Mouse (Mus musculus) forebrain, embryonic 11.5 days (tissue): ENCODE measurements around the gene Gngt2. TPM values are rescaled to one million over a fixed set of nuclear protein-coding genes. Genes with fewer than 3 reads are reported as not detected.

Experiments
- ATAC-seq: fragments of 200-750 bp; cut with Nextera tagmentation; replicated peaks from 2 replicates; pipeline ENCODE4 v1.8.0; 2017; ENCODE audit warnings: moderate TSS enrichment; ENCODE audit not compliant: low FRiP score
- DNase-seq: peaks from one replicate; pipeline ENCODE4 v3.0.0-alpha.2; 2017; ENCODE audit warnings: low spot score
- H3K27ac ChIP-seq: fragments of 300-500 bp; sonication (generic); 2 replicates; pipeline ENCODE4 v1.5.1; 2014; ENCODE audit warnings: low read depth, low read length
- H3K27me3 ChIP-seq: fragments of 300-500 bp; sonication (generic); 2 replicates; pipeline ENCODE4 v1.6.1; 2014; ENCODE audit warnings: mild to moderate bottlenecking, low read length, mixed read lengths; ENCODE audit not compliant: control insufficient read depth, insufficient read depth
- H3K36me3 ChIP-seq: fragments of 300-500 bp; sonication (generic); 2 replicates; pipeline ENCODE4 v1.6.1; 2014; ENCODE audit warnings: mild to moderate bottlenecking, low read length, moderate library complexity, mixed read lengths; ENCODE audit not compliant: control insufficient read depth, insufficient read depth
- H3K4me1 ChIP-seq: fragments of 300-500 bp; sonication (generic); replicated peaks from 2 replicates; pipeline ENCODE4 v1.6.1; 2014; ENCODE audit warnings: low read length, mixed read lengths; ENCODE audit not compliant: control insufficient read depth, insufficient read depth
- H3K4me2 ChIP-seq: fragments of 300-500 bp; sonication (generic); 2 replicates; pipeline ENCODE4 v1.6.1; 2014; ENCODE audit warnings: low read depth, mild to moderate bottlenecking, low read length, moderate library complexity, mixed read lengths; ENCODE audit not compliant: severe bottlenecking
- H3K4me3 ChIP-seq: fragments of 300-500 bp; sonication (generic); 2 replicates; pipeline ENCODE4 v1.5.1; 2014; ENCODE audit warnings: low read depth, low read length
- H3K9ac ChIP-seq: fragments of 300-500 bp; sonication (generic); 2 replicates; pipeline ENCODE4 v1.6.1; 2014; ENCODE audit warnings: low read length
- H3K9me3 ChIP-seq: fragments of 300-500 bp; sonication (generic); 2 replicates; pipeline ENCODE4 v1.6.1; 2016; ENCODE audit warnings: low read length, mixed read lengths; ENCODE audit not compliant: control insufficient read depth
- WGBS: fragments of 180-500 bp; shearing (Covaris S2); extraction: QIAGEN DNeasy Blood & Tissue Kit; methylation state at CpG from one replicate; pipeline ENCODE4 v1.1.7; 2014; 5-methylcytosine and 5-hydroxymethylcytosine counted together
- polyA plus RNA-seq: library from polyadenylated mRNA; unstranded; fragments of >200 nt; fragmentation: Nextera tagmentation; extraction: Ambion mirVana; gene quantifications from 2 replicates; pipeline ENCODE4 v1.2.1, GENCODE M21; 2014

The Gngt2 gene
- polyA plus RNA-seq, 1 experiment from 2014 or later: 5.1 TPM

DNA sequence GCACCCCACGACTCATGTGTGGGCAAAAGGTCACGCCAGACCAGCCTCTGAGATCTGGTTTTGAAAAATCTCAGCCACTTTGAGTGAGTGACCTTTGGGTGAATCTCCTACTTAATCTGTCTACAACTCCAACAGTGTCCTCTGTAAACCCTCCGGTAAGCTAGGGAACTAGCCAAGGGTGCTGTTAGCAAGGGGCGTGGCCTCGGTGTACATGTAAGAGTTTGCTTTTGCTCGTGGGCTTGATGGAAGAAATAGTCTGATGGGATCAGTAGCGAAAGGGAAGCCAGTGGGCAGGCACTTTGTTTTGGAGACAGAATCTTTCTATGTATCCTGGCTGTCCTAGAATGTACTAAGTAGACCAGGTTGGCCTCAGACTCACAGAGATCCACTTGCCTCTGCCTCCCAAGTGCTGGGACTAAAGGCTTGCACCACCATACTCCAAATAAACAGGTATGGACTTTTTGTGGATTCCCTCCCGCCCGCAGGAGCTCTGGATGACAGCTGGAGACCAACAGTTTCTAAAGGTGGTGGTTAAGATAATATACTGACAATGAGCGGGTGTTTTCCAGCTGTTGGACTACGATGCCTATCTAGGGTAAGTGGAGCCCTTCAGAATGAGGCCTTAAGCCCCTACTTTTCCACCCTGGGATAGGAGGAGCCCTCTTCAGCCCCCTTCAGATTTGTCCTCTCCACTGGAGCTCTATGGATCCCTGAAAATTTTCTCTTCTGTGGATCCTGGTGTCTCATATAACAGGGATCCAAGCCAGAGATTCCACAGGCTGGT is 8.6 kb upstream of the Gngt2 start:
- Histone ChIP-seq H3K27ac (no peak overlapping the region), H3K36me3 (no peaks in the 10 kb centered on the region), H3K9ac (no peak overlapping the region), H3K4me1 (peaks cover 10% of the 10 kb centered on the region; the same call in 1 of the 2 replicates), H3K4me3 (no peak overlapping the region), H3K9me3 (no peaks in the 10 kb centered on the region), H3K27me3 (peaks cover 78% of the 10 kb centered on the region), H3K4me2 (no peak overlapping the region)
- 75% methylated on average over 11 of the region's 11 CpGs for WGBS
- DNase-seq (no peak), ATAC-seq (no peak)

DNA sequence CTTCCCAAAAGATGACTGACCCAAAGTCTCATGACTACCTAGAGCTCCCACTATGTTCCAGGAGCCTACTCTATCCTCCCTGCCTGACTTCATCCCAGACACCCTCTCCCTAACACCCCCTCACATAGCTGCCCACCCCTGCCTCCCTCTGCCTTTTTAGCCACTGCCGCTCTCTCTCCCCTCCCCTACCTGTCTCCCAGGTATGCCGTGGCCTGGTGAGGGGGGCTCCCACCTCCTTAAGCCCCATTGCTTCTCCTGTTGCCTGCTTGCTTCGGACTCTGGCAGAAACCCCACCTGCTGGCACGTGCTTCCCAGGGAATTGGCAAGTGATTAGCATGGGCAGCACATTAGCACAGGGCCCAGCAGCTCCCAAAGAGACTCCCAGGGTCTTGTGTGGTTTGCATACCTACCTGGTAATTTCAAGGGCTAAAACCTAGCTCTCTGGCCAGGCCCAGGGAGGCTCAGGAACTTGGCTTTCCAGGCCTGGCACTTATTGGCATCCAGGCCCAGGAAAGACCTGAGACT is 7.4 kb upstream of the Gngt2 start:
- Histone ChIP-seq H3K27ac (no peak overlapping the region), H3K9ac (no peak overlapping the region), H3K4me3 (no peak overlapping the region), H3K4me2 (no peak overlapping the region), H3K4me1 (peaks cover 10% of the 10 kb centered on the region; the same call in 1 of the 2 replicates), H3K27me3 (peaks cover 88% of the 10 kb centered on the region), H3K9me3 (no peaks in the 10 kb centered on the region), H3K36me3 (no peaks in the 10 kb centered on the region)
- DNase-seq (no peak), ATAC-seq (no peak)
- 25% methylated on average over 4 of the region's 4 CpGs for WGBS

GRCm38 (mm10) chr11:95830411-95831275 is 6.4 kb upstream of the Gngt2 start:
- Histone ChIP-seq H3K9me3 (no peaks in the 10 kb centered on the region), H3K4me3 (0 out of 2 replicates have a peak overlapping the region, but pooled peaks have one; percentile 1), H3K27ac (no peak overlapping the region), H3K4me2 (peak overlapping the region; percentile 38), H3K4me1 (peaks cover 5% of the 10 kb centered on the region; the same call in 1 of the 2 replicates), H3K36me3 (no peaks in the 10 kb centered on the region), H3K27me3 (peaks cover 89% of the 10 kb centered on the region), H3K9ac (peak overlapping the region; percentile 7; the same call in 1 of the 2 replicates)
- WGBS: 2% methylated on average over 80 of the region's 80 CpGs
- DNase-seq: peak; percentile 64
- no peak for ATAC-seq

DNA sequence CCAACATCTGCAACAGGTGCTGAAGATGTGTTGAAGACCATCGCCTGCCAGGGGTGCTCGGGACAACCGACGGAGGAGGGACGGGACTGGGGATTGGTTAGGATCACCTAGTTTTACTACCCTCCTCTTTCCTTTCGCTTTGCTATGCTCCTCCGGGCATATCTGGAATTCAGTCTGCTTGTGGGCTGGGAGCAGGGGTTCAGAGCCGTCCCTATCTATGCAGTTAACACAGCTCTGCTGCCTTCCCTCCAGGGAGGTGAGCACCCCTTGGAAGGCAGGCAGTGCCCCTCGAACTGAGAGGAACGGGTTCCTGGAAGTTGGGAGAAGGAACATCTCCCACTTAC is 5.8 kb upstream of the Gngt2 start:
- ATAC-seq (no peak), DNase-seq (no peak)
- WGBS: 4% methylated on average over 10 of the region's 10 CpGs
- Histone ChIP-seq H3K36me3 (no peaks in the 10 kb centered on the region), H3K27me3 (peaks cover 92% of the 10 kb centered on the region), H3K9ac (no peak overlapping the region), H3K4me3 (0 out of 2 replicates have a peak overlapping the region, but pooled peaks have one; percentile 1), H3K4me1 (peaks cover 5% of the 10 kb centered on the region; the same call in 1 of the 2 replicates), H3K9me3 (no peaks in the 10 kb centered on the region), H3K27ac (no peak overlapping the region), H3K4me2 (no peak overlapping the region)

DNA sequence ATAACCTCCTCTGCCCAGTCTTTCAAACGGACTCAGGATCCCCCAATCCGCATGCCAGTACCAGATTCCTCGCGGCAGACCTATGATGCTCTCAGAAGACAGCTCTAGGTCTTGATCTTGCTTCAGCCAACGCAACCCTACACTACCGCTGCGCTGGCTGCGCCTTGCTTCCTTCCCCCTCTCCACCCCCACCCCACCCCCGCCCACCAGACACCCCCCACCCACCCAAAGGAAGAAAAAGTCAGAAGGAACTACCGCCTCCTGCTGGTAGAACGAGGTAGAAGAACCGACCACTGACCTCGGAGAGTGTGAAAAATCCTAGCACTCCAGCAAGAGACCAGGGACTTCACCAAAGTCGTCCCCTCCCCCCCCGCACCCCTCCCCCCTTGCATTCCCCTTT is 5.4 kb upstream of the Gngt2 start:
- DNase-seq: peak; percentile 67
- H3K36me3 ChIP-seq: no peaks in the 10 kb centered on the region
- H3K4me3 ChIP-seq: no peak overlapping the region
- H3K9me3 ChIP-seq: no peaks in the 10 kb centered on the region
- no peak for ATAC-seq
- H3K4me1 ChIP-seq: peaks cover 5% of the 10 kb centered on the region; the same call in 1 of the 2 replicates
- no peak overlapping the region for H3K4me2 ChIP-seq
- H3K9ac ChIP-seq: no peak overlapping the region
- WGBS: 3% methylated on average over 15 of the region's 15 CpGs
- no peak overlapping the region for H3K27ac ChIP-seq
- H3K27me3 ChIP-seq: peaks cover 88% of the 10 kb centered on the region

GRCm38 (mm10) chr11:95832129-95833005 is 4.6 kb upstream of the Gngt2 start:
- 31% methylated on average over 18 of the region's 18 CpGs for WGBS
- no peaks in the 10 kb centered on the region for H3K36me3 ChIP-seq
- DNase-seq (no peak), ATAC-seq (no peak)
- peaks cover 81% of the 10 kb centered on the region for H3K27me3 ChIP-seq
- H3K9ac ChIP-seq: no peak overlapping the region
- H3K4me3 ChIP-seq: no peak overlapping the region
- H3K4me2 ChIP-seq: no peak overlapping the region
- peaks cover 5% of the 10 kb centered on the region; the same call in 1 of the 2 replicates for H3K4me1 ChIP-seq
- H3K9me3 ChIP-seq: no peaks in the 10 kb centered on the region
- H3K27ac ChIP-seq: no peak overlapping the region

GRCm38 (mm10) chr11:95833006-95833570 is 3.9 kb upstream of the Gngt2 start:
- no peaks in the 10 kb centered on the region for H3K36me3 ChIP-seq
- H3K27ac ChIP-seq: no peak overlapping the region
- H3K9ac ChIP-seq: no peak overlapping the region
- no peak overlapping the region for H3K4me2 ChIP-seq
- peaks cover 77% of the 10 kb centered on the region for H3K27me3 ChIP-seq
- 18% methylated on average over 8 of the region's 8 CpGs for WGBS
- DNase-seq (no peak), ATAC-seq (no peak)
- H3K4me1 ChIP-seq: peaks cover 5% of the 10 kb centered on the region; the same call in 1 of the 2 replicates
- H3K4me3 ChIP-seq: no peak overlapping the region
- no peaks in the 10 kb centered on the region for H3K9me3 ChIP-seq
